Mouse (Mus musculus) embryonic facial prominence, embryonic 15.5 days (tissue): ENCODE data around the gene Tstd2. TPM values are rescaled to one million over a fixed set of nuclear protein-coding genes. Genes with fewer than 3 reads are reported as not detected.

Source experiments
- ATAC-seq: fragments of 200-750 bp; cut with Nextera tagmentation; 2 replicates; pipeline ENCODE4 v1.8.0; 2017; ENCODE audit warnings: low read depth, moderate TSS enrichment; ENCODE audit not compliant: insufficient number of reproducible peaks, low FRiP score, low TSS enrichment
- H3K27ac ChIP-seq: fragments of 300-500 bp; sonication (generic); replicated peaks from 2 replicates; pipeline ENCODE4 v1.5.1; 2015; ENCODE audit warnings: mild to moderate bottlenecking, inconsistent platforms
- H3K27me3 ChIP-seq: fragments of 300-500 bp; sonication (generic); 2 replicates; pipeline ENCODE4 v1.6.1; 2015; ENCODE audit warnings: inconsistent platforms
- H3K36me3 ChIP-seq: fragments of 300-500 bp; sonication (generic); 2 replicates; pipeline ENCODE4 v1.6.1; 2015; ENCODE audit warnings: mild to moderate bottlenecking, inconsistent platforms
- H3K4me1 ChIP-seq: fragments of 300-500 bp; sonication (generic); 2 replicates; pipeline ENCODE4 v1.6.1; 2015; ENCODE audit warnings: inconsistent platforms
- H3K4me2 ChIP-seq: fragments of 300-500 bp; sonication (generic); replicated peaks from 2 replicates; pipeline ENCODE4 v1.6.1; 2015; ENCODE audit warnings: mild to moderate bottlenecking, inconsistent platforms
- H3K4me3 ChIP-seq: fragments of 300-500 bp; sonication (generic); replicated peaks from 2 replicates; pipeline ENCODE4 v1.5.1; 2015; ENCODE audit warnings: mild to moderate bottlenecking, inconsistent platforms
- H3K9ac ChIP-seq: fragments of 300-500 bp; sonication (generic); 2 replicates; pipeline ENCODE4 v1.6.1; 2015; ENCODE audit warnings: inconsistent platforms
- H3K9me3 ChIP-seq: fragments of 300-500 bp; sonication (generic); replicated peaks from 2 replicates; pipeline ENCODE4 v1.6.1; 2016; ENCODE audit warnings: inconsistent platforms
- WGBS: fragments of 180-500 bp; shearing (Covaris S2); methylation state at CpG from one replicate; pipeline ENCODE4 v1.1.7; 2015; 5-methylcytosine and 5-hydroxymethylcytosine counted together
- polyA plus RNA-seq: library from polyadenylated mRNA; unstranded; fragments of >200 nt; fragmentation: Nextera tagmentation; extraction: Ambion mirVana; gene quantifications from 2 replicates; pipeline ENCODE4 v1.2.1, GENCODE M21; 2015

The Tstd2 gene
- polyA plus RNA-seq = 30.1 and 42.0 TPM in 2 replicates

- ATAC-seq = peak; percentile 90
- Histone ChIP-seq H3K4me2 (peak within 1 kb of the TSS; percentile 64), H3K36me3 (peaks cover 8% of the 10 kb centered on the region), H3K4me1 (peaks cover 17% of the 10 kb centered on the region), H3K9ac (peak within 1 kb of the TSS; percentile 84), H3K27ac (peak within 1 kb of the TSS; percentile 98), H3K4me3 (peak within 1 kb of the TSS; percentile 77), H3K9me3 (no peaks in the 10 kb centered on the region), H3K27me3 (no peaks in the 10 kb centered on the region)
- under 1% methylated on average over 83 of the region's 90 CpGs for WGBS
Measured at GRCm38 (mm10) chr4:46138287-46139222, at the start of gene Tstd2, which contains the start of gene Ncbp1. Gene Tstd2, minus strand, starts transcription at chr4:46138694. Gene Ncbp1, plus strand, starts transcription at chr4:46138613.

DNA sequence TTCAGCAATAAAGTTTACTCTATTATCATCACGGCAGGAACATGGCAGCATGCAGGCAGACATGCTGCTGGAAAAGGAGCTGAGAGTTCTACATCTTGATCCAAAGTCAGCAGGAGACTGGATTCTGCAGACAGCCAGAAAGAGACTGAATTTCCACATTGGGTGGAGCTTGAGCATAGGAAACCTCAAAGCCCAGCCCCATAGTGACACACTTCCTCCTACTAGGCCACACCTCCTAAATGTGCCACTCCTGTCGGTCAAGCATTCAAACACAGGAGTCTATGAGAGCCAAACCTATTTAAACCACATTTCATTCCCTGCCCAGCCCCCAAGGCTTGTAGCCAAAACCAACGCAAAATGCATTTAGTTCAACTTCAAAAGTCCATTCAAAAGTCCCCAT is 48.0 kb upstream of the Tstd2 start:
- H3K4me1 ChIP-seq = no peaks in the 10 kb centered on the region
- no peak overlapping the region for H3K27ac ChIP-seq
- ATAC-seq = no peak
- no peak overlapping the region for H3K4me2 ChIP-seq
- H3K36me3 ChIP-seq = peaks cover 83% of the 10 kb centered on the region
- H3K9me3 ChIP-seq = no peaks in the 10 kb centered on the region
- H3K9ac ChIP-seq = no peak overlapping the region
- WGBS = 69% methylated on average over 3 of the region's 3 CpGs
- no peaks in the 10 kb centered on the region for H3K27me3 ChIP-seq
- no peak overlapping the region for H3K4me3 ChIP-seq

GRCm38 (mm10) chr4:46185890-46186289 is 47.4 kb upstream of the Tstd2 start:
- no peak overlapping the region for H3K4me3 ChIP-seq
- no peak for ATAC-seq
- H3K27ac ChIP-seq = no peak overlapping the region
- H3K36me3 ChIP-seq = peaks cover 83% of the 10 kb centered on the region
- no peaks in the 10 kb centered on the region for H3K4me1 ChIP-seq
- H3K9ac ChIP-seq = no peak overlapping the region
- H3K9me3 ChIP-seq = no peaks in the 10 kb centered on the region
- H3K27me3 ChIP-seq = no peaks in the 10 kb centered on the region
- H3K4me2 ChIP-seq = no peak overlapping the region
- 78% methylated on average over 9 of the region's 9 CpGs for WGBS

DNA sequence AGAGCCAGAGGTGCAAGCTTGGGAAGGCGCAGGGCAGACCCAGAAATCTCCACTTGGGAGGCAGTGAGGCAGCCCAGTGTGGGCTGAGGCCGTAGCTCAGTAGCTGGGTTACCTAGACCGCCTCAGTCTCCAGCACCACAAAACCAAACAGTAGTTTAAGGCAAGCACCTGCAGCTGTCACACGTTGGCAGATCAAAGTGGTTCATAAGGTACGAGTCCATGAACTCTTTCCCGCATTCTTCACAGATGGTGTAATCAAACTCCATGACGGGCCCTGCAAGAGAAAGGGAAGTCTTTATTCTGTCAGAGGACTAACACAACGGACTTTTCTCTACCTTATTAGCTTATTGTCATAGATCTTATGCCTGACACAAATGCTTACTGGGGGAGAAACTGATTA is 46.9 kb upstream of the Tstd2 start:
- no peaks in the 10 kb centered on the region for H3K27me3 ChIP-seq
- H3K27ac ChIP-seq = no peak overlapping the region
- H3K4me1 ChIP-seq = no peaks in the 10 kb centered on the region
- 66% methylated on average over 8 of the region's 8 CpGs for WGBS
- no peak overlapping the region for H3K9ac ChIP-seq
- no peaks in the 10 kb centered on the region for H3K9me3 ChIP-seq
- H3K36me3 ChIP-seq = peaks cover 79% of the 10 kb centered on the region
- ATAC-seq = no peak
- H3K4me3 ChIP-seq = no peak overlapping the region
- H3K4me2 ChIP-seq = no peak overlapping the region

GRCm38 (mm10) chr4:46182181-46182580 is 43.7 kb upstream of the Tstd2 start:
- Histone ChIP-seq H3K27ac (no peak overlapping the region), H3K9ac (no peak overlapping the region), H3K4me1 (no peaks in the 10 kb centered on the region), H3K36me3 (peaks cover 83% of the 10 kb centered on the region), H3K4me2 (no peak overlapping the region), H3K4me3 (no peak overlapping the region), H3K9me3 (no peaks in the 10 kb centered on the region), H3K27me3 (no peaks in the 10 kb centered on the region)
- WGBS = 76% methylated on average over 7 of the region's 7 CpGs
- ATAC-seq = no peak

GRCm38 (mm10) chr4:46181168-46181567 is 42.7 kb upstream of the Tstd2 start:
- peaks cover 93% of the 10 kb centered on the region for H3K36me3 ChIP-seq
- no peaks in the 10 kb centered on the region for H3K27me3 ChIP-seq
- H3K4me1 ChIP-seq = no peaks in the 10 kb centered on the region
- 25% methylated on average over 6 of the region's 6 CpGs for WGBS
- no peak overlapping the region for H3K9ac ChIP-seq
- no peak overlapping the region for H3K4me2 ChIP-seq
- no peak overlapping the region for H3K27ac ChIP-seq
- no peak overlapping the region for H3K4me3 ChIP-seq
- no peak for ATAC-seq
- no peaks in the 10 kb centered on the region for H3K9me3 ChIP-seq

GRCm38 (mm10) chr4:46177496-46177895 is 39.0 kb upstream of the Tstd2 start:
- Histone ChIP-seq H3K36me3 (peaks cover 92% of the 10 kb centered on the region), H3K4me2 (no peak overlapping the region)
- WGBS = 83% methylated on average over 7 of the region's 7 CpGs

GRCm38 (mm10) chr4:46177018-46177417 is 38.5 kb upstream of the Tstd2 start:
- WGBS = 71% methylated on average over 5 of the region's 5 CpGs
- H3K9ac ChIP-seq = no peak overlapping the region
- H3K9me3 ChIP-seq = no peaks in the 10 kb centered on the region
- peaks cover 90% of the 10 kb centered on the region for H3K36me3 ChIP-seq
- no peak overlapping the region for H3K4me3 ChIP-seq
- H3K4me2 ChIP-seq = no peak overlapping the region
- no peak overlapping the region for H3K27ac ChIP-seq
- H3K4me1 ChIP-seq = no peaks in the 10 kb centered on the region
- no peak for ATAC-seq
- no peaks in the 10 kb centered on the region for H3K27me3 ChIP-seq

More at GRCm38 (mm10) chr4:46177496-46177895, 39.0 kb upstream of the Tstd2 start:
- Histone ChIP-seq H3K9ac (no peak overlapping the region), H3K4me1 (no peaks in the 10 kb centered on the region), H3K27me3 (no peaks in the 10 kb centered on the region), H3K9me3 (no peaks in the 10 kb centered on the region), H3K4me3 (no peak overlapping the region), H3K27ac (no peak overlapping the region)
- ATAC-seq = no peak

GRCm38 (mm10) chr4:46176313-46176712 is 37.8 kb upstream of the Tstd2 start:
- Histone ChIP-seq H3K4me3 (no peak overlapping the region), H3K36me3 (peaks cover 89% of the 10 kb centered on the region), H3K4me2 (no peak overlapping the region), H3K27ac (no peak overlapping the region), H3K4me1 (no peaks in the 10 kb centered on the region), H3K9me3 (no peaks in the 10 kb centered on the region), H3K9ac (no peak overlapping the region), H3K27me3 (no peaks in the 10 kb centered on the region)
- 74% methylated on average over 4 of the region's 4 CpGs for WGBS
- ATAC-seq = no peak

DNA sequence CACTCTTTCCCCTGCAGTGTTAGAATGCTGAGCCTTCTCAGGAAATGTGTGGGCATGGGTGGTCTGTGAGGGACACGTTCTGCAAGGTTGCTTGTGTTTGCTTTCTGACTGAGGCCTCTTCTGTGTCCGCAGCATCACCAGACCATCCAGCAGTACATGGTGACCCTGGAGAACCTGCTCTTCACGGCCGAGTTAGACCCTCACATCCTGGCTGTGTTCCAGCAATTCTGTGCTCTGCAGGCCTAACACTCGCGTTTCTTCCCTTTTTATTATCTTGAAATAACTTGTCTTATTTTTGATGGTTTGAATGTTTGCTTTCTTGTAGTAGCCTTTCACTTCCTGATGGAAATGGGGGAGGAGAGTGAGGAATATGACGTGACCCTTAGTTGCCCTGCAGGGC is 33.3 kb upstream of the Tstd2 start:
- WGBS = 79% methylated on average over 7 of the region's 7 CpGs
- Histone ChIP-seq H3K9ac (no peak overlapping the region), H3K27ac (no peak overlapping the region), H3K4me1 (no peaks in the 10 kb centered on the region), H3K36me3 (peaks cover 91% of the 10 kb centered on the region), H3K4me3 (no peak overlapping the region), H3K4me2 (no peak overlapping the region), H3K27me3 (no peaks in the 10 kb centered on the region), H3K9me3 (no peaks in the 10 kb centered on the region)
- no peak for ATAC-seq

- WGBS = 87% methylated on average over 5 of the region's 5 CpGs
- H3K4me2 ChIP-seq = no peak overlapping the region
- peaks cover 88% of the 10 kb centered on the region for H3K36me3 ChIP-seq
- H3K27ac ChIP-seq = no peak overlapping the region
- no peak overlapping the region for H3K4me3 ChIP-seq
- H3K9me3 ChIP-seq = no peaks in the 10 kb centered on the region
- ATAC-seq = no peak
- H3K9ac ChIP-seq = no peak overlapping the region
- no peaks in the 10 kb centered on the region for H3K4me1 ChIP-seq
- no peaks in the 10 kb centered on the region for H3K27me3 ChIP-seq
Measured at GRCm38 (mm10) chr4:46165831-46166230, 27.3 kb upstream of the Tstd2 start.
